Mouse (Mus musculus) liver, adult 2 months (tissue): ENCODE measurements around the gene Mocs1.

Source experiments
- CTCF ChIP-seq: fragments of 200-500 bp; IDR thresholded peaks from 2 replicates; pipeline ENCODE4 v1.5.1; 2011; ENCODE audit warnings: low read depth, low read length, control low read depth
- POLR2A ChIP-seq: fragments of 200-500 bp; IDR thresholded peaks from 2 replicates; pipeline ENCODE4 v1.6.1; 2011; ENCODE audit warnings: low read length, control low read depth; ENCODE audit not compliant: insufficient read depth; ENCODE audit errors: extremely low read depth

DNA sequence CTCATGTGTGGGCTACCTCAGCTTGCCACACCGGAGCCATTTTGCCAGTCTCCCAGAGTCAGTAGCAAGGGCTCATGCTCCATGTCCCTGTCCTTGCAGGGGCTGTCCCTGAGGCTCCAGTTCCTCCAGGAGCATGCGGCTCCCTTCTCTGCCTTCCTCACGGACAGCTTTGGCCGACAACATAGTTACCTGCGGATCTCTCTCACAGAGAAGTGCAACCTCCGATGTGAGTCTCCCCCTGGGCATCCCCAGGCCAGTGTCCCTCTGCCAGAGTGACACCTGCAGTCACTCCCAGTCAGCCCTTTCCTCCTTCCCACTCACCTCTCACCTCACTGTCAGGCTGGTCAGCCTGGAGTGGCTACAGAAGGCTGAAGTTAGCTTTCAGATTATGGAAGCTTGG lies 4.9 kb downstream of the Mocs1 start:
- TF ChIP-seq CTCF = no peak
- TF ChIP-seq POLR2A = no peak
